Comparison of ENCODE assay signal across 23 mouse cellular contexts in genomic region chr10:40845626-40846025, GRCm38 (mm10). TPM values are rescaled to one million over a fixed set of nuclear protein-coding genes. Genes with fewer than 3 reads are reported as not detected.
A peak's percentile ranks its signal among the peaks of the same experiment; 100 is the strongest.
DNase-seq lines count a peak whose midpoint lies in the region; ATAC-seq and TF ChIP-seq lines count a peak whose summit lies in the region.
"Had no signal": no experiment of that assay in that cellular context is flagged by ENCODE, and none has a peak within 500 bp of the region (broad histone marks: within the 10 kb centered on the region; RNA-seq: fewer than 3 reads in every experiment).

No protein-coding gene starts in this region.

- no peak for ATAC-seq in cerebellum, adult (ENCODE audit: insufficient number of reproducible peaks, low FRiP score, low TSS enrichment)
- ATAC-seq in limb, embryonic 13.5 days (ENCODE audit: low FRiP score, low read depth): no peak
- ATAC-seq: activated CD4-positive, CD25-positive, alpha-beta regulatory T cell, adult 4 months; forebrain, embryonic 13.5 days had no signal

- no peak for TF ChIP-seq POLR2A in cerebellum, adult 2 months (IDR thresholded peaks at IDR 0.05; ENCODE audit: borderline replicate concordance, insufficient read depth, low read length)

- TF ChIP-seq CTCF in cerebellum, adult 2 months (IDR thresholded peaks at IDR 0.05; ENCODE audit: borderline replicate concordance, insufficient read depth, low read depth, low read length): no peak

- peaks cover 34% of the 10 kb centered on the region for H3K4me1 ChIP-seq in cerebellum, adult 2 months (ENCODE audit: control insufficient read depth, insufficient read depth, low read length)
- H3K4me1 ChIP-seq in limb, embryonic 13.5 days: peaks cover 26% of the 10 kb centered on the region
- H3K4me1 ChIP-seq: embryonic facial prominence, embryonic 12.5 days; lung, embryonic 15.5 days; neural tube, embryonic 12.5 days had no signal

- H3K4me2 ChIP-seq in limb, embryonic 13.5 days (replicated peaks): no peak overlapping the region
- H3K4me2 ChIP-seq: embryonic facial prominence, embryonic 12.5 days; forebrain, embryonic 13.5 days; lung, embryonic 15.5 days; midbrain, embryonic 11.5 days; neural tube, embryonic 12.5 days had no signal

- no peak overlapping the region for H3K4me3 ChIP-seq in cerebellum, adult 2 months (replicated peaks; ENCODE audit: insufficient read depth, low read depth, low read length)
- no peak overlapping the region for H3K4me3 ChIP-seq in limb, embryonic 13.5 days
- H3K4me3 ChIP-seq: embryonic facial prominence, embryonic 12.5 days; erythroblast, embryonic 14.5 days; forebrain, embryonic 13.5 days; lung, embryonic 15.5 days; neural tube, embryonic 12.5 days had no signal

- H3K9me3 ChIP-seq in limb, embryonic 13.5 days: no peaks in the 10 kb centered on the region
- H3K9me3 ChIP-seq: embryonic facial prominence, embryonic 12.5 days; forebrain, embryonic 13.5 days; lung, embryonic 15.5 days; neural tube, embryonic 12.5 days had no signal

- peak; percentile 61 to 73 for DNase-seq in cerebellum, adult 2 months
- peak; percentile 16 for DNase-seq in ovary, postnatal 36 days (ENCODE audit: low spot score)
- DNase-seq in ovary, postnatal 10 days (ENCODE audit: low spot score): no peak
- DNase-seq in cerebellum, adult 9-11 months: peak; percentile 53
- DNase-seq in kidney, postnatal 10 days: no peak
- DNase-seq: gastrocnemius, postnatal 25 days; kidney, adult 18-20 months; kidney, postnatal 25 days; layer of hippocampus, adult 9-11 months; spleen, adult 18-20 months; thymus, adult 18-20 months; thymus, postnatal 4 days had no signal

- H3K27me3 ChIP-seq in cerebellum, adult 2 months (ENCODE audit: control insufficient read depth, insufficient read depth, low read length): no peaks in the 10 kb centered on the region
- H3K27me3 ChIP-seq in limb, embryonic 13.5 days: no peaks in the 10 kb centered on the region
- H3K27me3 ChIP-seq: embryonic facial prominence, embryonic 12.5 days; forebrain, embryonic 13.5 days; lung, embryonic 15.5 days; neural tube, embryonic 12.5 days had no signal

- 16% methylated on average over 6 of the region's 6 CpGs for WGBS in cerebellum, adult 2 months
- WGBS in limb, embryonic 13.5 days: 74% methylated on average over 6 of the region's 6 CpGs

- H3K9ac ChIP-seq in limb, embryonic 13.5 days: no peak overlapping the region
- H3K9ac ChIP-seq: embryonic facial prominence, embryonic 12.5 days; forebrain, embryonic 13.5 days; liver, embryonic 14.5 days; lung, embryonic 15.5 days; neural tube, embryonic 12.5 days had no signal

- peaks cover 59% of the 10 kb centered on the region for H3K36me3 ChIP-seq in limb, embryonic 13.5 days

- peak overlapping the region; percentile 12 for H3K27ac ChIP-seq in cerebellum, adult 2 months (ENCODE audit: insufficient read depth, low read length)
- H3K27ac ChIP-seq in limb, embryonic 13.5 days: peak overlapping the region; percentile 58
- H3K27ac ChIP-seq: embryonic facial prominence, embryonic 12.5 days; forebrain, embryonic 13.5 days; liver, embryonic 14.5 days; lung, embryonic 15.5 days; macrophage; neural tube, embryonic 12.5 days had no signal

RNA-seq across cellular contexts. Expression of gene Cdc40, which starts 37.5 kb away (rescaled TPM):
- polyA plus RNA-seq in cerebellum, adult 2 months (2012; rRNA removed): 20.6 and 24.1 TPM in 2 replicates
- polyA plus RNA-seq in limb, embryonic 13.5 days (2015; fragmentation: Nextera tagmentation; extraction: Ambion mirVana): 36.0 and 37.0 TPM in 2 replicates

RNA-seq across cellular contexts. Expression of gene Wasf1, which starts 37.6 kb away (rescaled TPM):
- 53.7 and 61.1 TPM in 2 replicates for polyA plus RNA-seq in cerebellum, adult 2 months (2012; rRNA removed)
- 27.2 and 29.7 TPM in 2 replicates for polyA plus RNA-seq in limb, embryonic 13.5 days (2015; fragmentation: Nextera tagmentation; extraction: Ambion mirVana)
- polyA plus RNA-seq: macrophage had no signal

Comparison
In these comparisons a context has a peak if more than half of its experiments do, and no peak if none do; other contexts are left out.
1. DNase-seq: peak in cerebellum, adult 2 months (2 of 2), ovary, postnatal 36 days (single experiment) and cerebellum, adult 9-11 months (single experiment); none in ovary, postnatal 10 days (single experiment) and kidney, postnatal 10 days (single experiment).